Mouse (Mus musculus): ENCODE data around the gene Lix1. TPM values are rescaled to one million over a fixed set of nuclear protein-coding genes. Genes with fewer than 3 reads are reported as not detected.

Gene Lix1
- total RNA-seq, 2 experiments from 2014 or later, result 5.2 to 5.8 TPM

GRCm38 (mm10) chr17:17496730-17497129, 94.3 kb downstream of the Lix1 start:
- no peak for DNase-seq

GRCm38 (mm10) chr17:17498848-17499247, 96.4 kb downstream of the Lix1 start:
- no peak for DNase-seq

DNA sequence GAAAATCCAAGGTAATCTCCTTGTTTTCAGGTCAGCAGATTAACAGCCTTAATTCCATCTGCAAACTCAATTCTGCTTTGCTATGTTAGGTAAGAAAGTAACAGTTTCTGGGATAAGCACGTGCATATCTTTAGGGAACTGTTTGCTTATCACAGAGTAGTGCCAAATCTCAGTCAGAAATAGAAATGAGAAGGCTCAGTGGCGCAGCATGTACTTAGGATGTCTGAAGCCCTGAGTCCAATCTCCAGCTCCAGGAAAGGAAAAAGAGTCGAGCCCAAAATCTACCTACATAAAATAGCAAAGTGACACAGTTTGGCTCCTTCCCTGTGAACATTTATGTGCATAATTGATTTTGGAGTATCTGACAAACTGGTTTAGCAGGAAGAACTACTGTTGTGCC, 96.8 kb downstream of the Lix1 start:
- DNase-seq, result no peak

GRCm38 (mm10) chr17:17506677-17507076, 104.2 kb downstream of the Lix1 start:
- no peak for DNase-seq

Other genes with a start within 250 kb of the Lix1 start
- gene Riok2, start 28.4 kb upstream of the Lix1 start, total RNA-seq (2021), result 10 to 100 TPM; 20.3 to 21.3 TPM
- gene Lnpep, start 222.4 kb downstream of the Lix1 start, total RNA-seq (2021), result 100 to 1,000 TPM; 134 to 135 TPM

Measured in heart, postnatal 4 days (tissue).